Mouse (Mus musculus) kidney, embryonic 14.5 days (tissue): Measurements from ENCODE around the gene Tsfm. TPM values are rescaled to one million over a fixed set of nuclear protein-coding genes. Genes with fewer than 3 reads are reported as not detected.

Experiments used
- ATAC-seq: fragments of 200-750 bp; cut with Nextera tagmentation; 2 replicates; pipeline ENCODE4 v1.8.0; 2017; ENCODE audit warnings: moderate number of reproducible peaks, mild to moderate bottlenecking, moderate TSS enrichment, moderate library complexity; ENCODE audit not compliant: low FRiP score, low TSS enrichment
- H3K27ac ChIP-seq: fragments of 300-500 bp; sonication (generic); 2 replicates; pipeline ENCODE4 v1.5.1; 2014; ENCODE audit warnings: low read depth, mild to moderate bottlenecking, low read length, moderate library complexity, mixed read lengths
- H3K27me3 ChIP-seq: fragments of 300-500 bp; sonication (generic); 2 replicates; pipeline ENCODE4 v1.6.1; 2014; ENCODE audit warnings: mild to moderate bottlenecking, low read length; ENCODE audit not compliant: control insufficient read depth, insufficient read depth
- H3K36me3 ChIP-seq: fragments of 300-500 bp; sonication (generic); 2 replicates; pipeline ENCODE4 v1.6.1; 2014; ENCODE audit warnings: low read length, mixed read lengths; ENCODE audit not compliant: control insufficient read depth, insufficient read depth
- H3K4me1 ChIP-seq: fragments of 300-500 bp; sonication (generic); 2 replicates; pipeline ENCODE4 v1.6.1; 2014; ENCODE audit warnings: low read length, mixed read lengths; ENCODE audit not compliant: control insufficient read depth, insufficient read depth
- H3K4me2 ChIP-seq: fragments of 300-500 bp; sonication (generic); replicated peaks from 2 replicates; pipeline ENCODE4 v1.6.1; 2014; ENCODE audit warnings: low read depth, mild to moderate bottlenecking, low read length
- H3K4me3 ChIP-seq: fragments of 300-500 bp; sonication (generic); 2 replicates; pipeline ENCODE4 v1.5.1; 2014; ENCODE audit warnings: mild to moderate bottlenecking, low read length
- H3K9ac ChIP-seq: fragments of 300-500 bp; sonication (generic); 2 replicates; pipeline ENCODE4 v1.6.1; 2014; ENCODE audit warnings: low read depth, mild to moderate bottlenecking, low read length, moderate library complexity
- H3K9me3 ChIP-seq: fragments of 300-500 bp; sonication (generic); 2 replicates; pipeline ENCODE4 v1.6.1; 2016; ENCODE audit warnings: low read length; ENCODE audit not compliant: control insufficient read depth
- WGBS: fragments of 180-500 bp; shearing (Covaris S2); extraction: QIAGEN DNeasy Blood & Tissue Kit; methylation state at CpG from one replicate; pipeline ENCODE4 v1.1.7; 2014; 5-methylcytosine and 5-hydroxymethylcytosine counted together
- polyA plus RNA-seq: library from polyadenylated mRNA; unstranded; fragments of >200 nt; fragmentation: Nextera tagmentation; extraction: Ambion mirVana; gene quantifications from 2 replicates; pipeline ENCODE4 v1.2.1, GENCODE M21; 2014

Tsfm gene
- polyA plus RNA-seq, 1 experiment from 2014 or later = 90.5 TPM

DNA sequence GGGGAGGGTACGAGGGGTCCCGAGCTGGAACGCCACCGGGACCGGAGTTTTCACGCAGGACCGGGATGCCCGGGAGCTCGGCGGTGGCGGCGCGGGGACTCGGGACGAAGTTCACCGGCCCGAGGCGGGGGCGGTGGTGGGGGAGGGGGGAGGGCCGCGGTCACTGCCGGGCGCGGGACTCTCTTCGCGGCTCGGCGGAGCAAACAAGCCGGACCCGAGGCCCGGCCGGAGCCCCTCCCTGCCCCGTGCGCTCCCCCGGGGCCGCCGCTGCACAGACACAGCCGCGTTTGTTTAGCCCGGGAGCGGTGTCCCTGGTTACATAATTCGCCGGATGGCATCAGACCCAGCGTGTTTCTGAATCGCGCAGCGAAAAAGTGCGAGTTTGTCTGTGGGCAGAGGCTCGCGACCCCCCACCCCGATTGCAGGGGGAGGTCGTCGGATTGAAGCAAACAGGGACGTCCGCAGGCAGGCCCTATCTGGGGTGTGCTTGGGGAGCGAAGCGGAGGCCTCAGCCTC is 50.9 kb downstream of the Tsfm start:
- Histone ChIP-seq H3K27ac (peak overlapping the region; percentile 100), H3K9me3 (no peaks in the 10 kb centered on the region), H3K9ac (peak overlapping the region; percentile 99), H3K4me3 (peak overlapping the region; percentile 98), H3K27me3 (no peaks in the 10 kb centered on the region), H3K36me3 (0 out of 2 replicates have a peak, but pooled peaks cover 8% of the 10 kb centered on the region), H3K4me2 (peak overlapping the region; percentile 79), H3K4me1 (peaks cover 54% of the 10 kb centered on the region)
- no peak for ATAC-seq
- 1% methylated on average over 48 of the region's 57 CpGs for WGBS

DNA sequence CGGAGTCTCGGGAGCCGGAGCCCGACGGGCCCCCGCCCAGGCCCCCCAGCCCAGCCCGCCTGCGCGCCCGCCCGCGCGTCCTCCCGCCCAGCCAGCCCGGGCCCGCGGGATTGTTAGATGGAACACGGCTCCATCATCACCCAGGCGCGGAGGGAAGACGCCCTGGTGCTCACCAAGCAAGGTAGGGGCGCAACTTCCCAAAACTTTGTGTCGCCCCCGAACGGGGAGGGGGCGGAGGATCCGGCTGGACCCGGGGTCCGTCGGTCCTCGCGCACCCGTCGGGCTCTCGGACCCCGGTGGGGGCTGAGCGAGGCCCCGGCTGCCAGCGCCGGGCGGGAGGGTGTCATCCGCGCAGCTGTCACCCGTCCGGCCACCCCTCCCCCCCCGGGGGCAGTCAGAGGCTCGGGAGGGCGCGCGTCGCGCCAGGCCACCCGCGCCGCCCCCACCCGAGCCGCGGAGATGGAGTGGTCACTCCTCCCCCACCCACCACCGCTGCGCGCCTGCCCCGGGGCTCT is 51.5 kb downstream of the Tsfm start:
- peaks cover 49% of the 10 kb centered on the region for H3K4me1 ChIP-seq
- peak overlapping the region; percentile 79 for H3K4me2 ChIP-seq
- H3K27ac ChIP-seq = peak overlapping the region; percentile 100
- H3K9ac ChIP-seq = peak overlapping the region; percentile 99
- no peaks in the 10 kb centered on the region for H3K27me3 ChIP-seq
- under 1% methylated on average over 28 of the region's 62 CpGs for WGBS
- H3K4me3 ChIP-seq = peak overlapping the region; percentile 98
- H3K36me3 ChIP-seq = 0 out of 2 replicates have a peak, but pooled peaks cover 8% of the 10 kb centered on the region
- H3K9me3 ChIP-seq = no peaks in the 10 kb centered on the region
- ATAC-seq = peak; percentile 12

- Histone ChIP-seq H3K9ac (peak within 1 kb of the TSS; percentile 99), H3K36me3 (0 out of 2 replicates have a peak, but pooled peaks cover 3% of the 10 kb centered on the region), H3K9me3 (no peaks in the 10 kb centered on the region), H3K27ac (peak within 1 kb of the TSS; percentile 100), H3K4me1 (peaks cover 42% of the 10 kb centered on the region), H3K4me3 (peak within 1 kb of the TSS; percentile 98), H3K27me3 (no peaks in the 10 kb centered on the region), H3K4me2 (peak within 1 kb of the TSS; percentile 79)
- 0% methylated on average over 51 of the region's 56 CpGs for WGBS
- ATAC-seq = peak; percentile 92
Measured at GRCm38 (mm10) chr10:126978277-126978994, 52.2 kb downstream of the Tsfm start, which contains the start of gene Ctdsp2. TSS of gene Ctdsp2 (plus strand) at chr10:126978717.

DNA sequence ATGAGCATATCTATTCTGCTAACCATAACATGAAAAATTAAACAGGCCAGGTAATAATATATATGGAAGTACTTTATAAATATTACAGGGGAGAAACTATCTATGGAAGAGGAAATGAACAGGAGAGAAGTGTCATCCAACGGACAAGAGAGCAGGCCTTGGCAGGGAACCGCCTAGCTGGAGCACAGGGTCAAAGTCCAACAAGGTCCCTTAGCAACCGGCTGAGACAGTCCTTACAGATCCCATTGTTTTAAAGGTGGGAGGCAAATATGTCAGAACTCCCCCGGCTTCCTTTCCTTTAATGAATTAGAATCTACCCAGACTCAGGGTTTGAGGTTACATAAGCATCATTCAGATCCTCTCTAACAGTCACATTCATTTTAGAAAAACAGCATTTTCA is 53.6 kb downstream of the Tsfm start:
- no peak for ATAC-seq
- Histone ChIP-seq H3K4me1 (peaks cover 41% of the 10 kb centered on the region), H3K9ac (no peak overlapping the region), H3K27me3 (no peaks in the 10 kb centered on the region), H3K9me3 (no peaks in the 10 kb centered on the region), H3K36me3 (no peaks in the 10 kb centered on the region), H3K27ac (no peak overlapping the region), H3K4me3 (no peak overlapping the region), H3K4me2 (no peak overlapping the region)
- 29% methylated on average over 4 of the region's 4 CpGs for WGBS

DNA sequence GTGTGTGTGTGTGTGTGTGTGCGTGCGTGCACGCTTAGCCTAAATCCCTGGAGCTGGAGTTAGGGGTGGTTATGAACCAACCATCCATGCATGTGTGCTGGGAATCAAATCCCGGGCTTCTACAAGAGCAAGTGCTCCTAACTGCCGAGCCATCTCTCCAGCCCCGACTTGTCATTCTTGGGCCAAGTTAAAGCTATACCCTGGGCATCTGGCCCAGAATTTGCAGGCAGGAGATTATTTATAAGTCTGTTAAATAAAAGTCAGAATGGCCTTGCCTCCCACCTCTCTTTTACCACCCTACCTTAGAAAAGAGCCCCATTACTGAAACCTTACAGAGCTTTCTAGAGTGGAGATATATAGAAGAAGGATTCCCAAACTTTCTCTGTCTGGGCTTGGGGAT is 54.9 kb downstream of the Tsfm start:
- no peak overlapping the region for H3K9ac ChIP-seq
- H3K27me3 ChIP-seq = no peaks in the 10 kb centered on the region
- H3K36me3 ChIP-seq = no peaks in the 10 kb centered on the region
- H3K4me1 ChIP-seq = peaks cover 41% of the 10 kb centered on the region
- H3K27ac ChIP-seq = no peak overlapping the region
- H3K9me3 ChIP-seq = no peaks in the 10 kb centered on the region
- 88% methylated on average over 6 of the region's 6 CpGs for WGBS
- ATAC-seq = no peak
- H3K4me2 ChIP-seq = no peak overlapping the region
- H3K4me3 ChIP-seq = no peak overlapping the region

- H3K4me2 ChIP-seq = no peak overlapping the region
- H3K9ac ChIP-seq = peak overlapping the region; percentile 42; the same call in 1 of the 2 replicates
- WGBS = 28% methylated on average over 7 of the region's 7 CpGs
- ATAC-seq = no peak
- H3K27ac ChIP-seq = peak overlapping the region; percentile 84; the same call in 1 of the 2 replicates
- no peaks in the 10 kb centered on the region for H3K36me3 ChIP-seq
- no peak overlapping the region for H3K4me3 ChIP-seq
- H3K4me1 ChIP-seq = peaks cover 39% of the 10 kb centered on the region
- no peaks in the 10 kb centered on the region for H3K9me3 ChIP-seq
- no peaks in the 10 kb centered on the region for H3K27me3 ChIP-seq
Measured at GRCm38 (mm10) chr10:126972988-126973387, 57.7 kb downstream of the Tsfm start.

- H3K9me3 ChIP-seq = no peaks in the 10 kb centered on the region
- peak overlapping the region; percentile 84 for H3K27ac ChIP-seq
- H3K36me3 ChIP-seq = no peaks in the 10 kb centered on the region
- peak overlapping the region; percentile 42; the same call in 1 of the 2 replicates for H3K9ac ChIP-seq
- peak overlapping the region; percentile 17; the same call in 1 of the 2 replicates for H3K4me2 ChIP-seq
- no peaks in the 10 kb centered on the region for H3K27me3 ChIP-seq
- H3K4me3 ChIP-seq = no peak overlapping the region
- 9% methylated on average over 13 of the region's 13 CpGs for WGBS
- peaks cover 32% of the 10 kb centered on the region for H3K4me1 ChIP-seq
- peak; percentile 94 for ATAC-seq
Measured at GRCm38 (mm10) chr10:126972051-126972725, 58.5 kb downstream of the Tsfm start.

DNA sequence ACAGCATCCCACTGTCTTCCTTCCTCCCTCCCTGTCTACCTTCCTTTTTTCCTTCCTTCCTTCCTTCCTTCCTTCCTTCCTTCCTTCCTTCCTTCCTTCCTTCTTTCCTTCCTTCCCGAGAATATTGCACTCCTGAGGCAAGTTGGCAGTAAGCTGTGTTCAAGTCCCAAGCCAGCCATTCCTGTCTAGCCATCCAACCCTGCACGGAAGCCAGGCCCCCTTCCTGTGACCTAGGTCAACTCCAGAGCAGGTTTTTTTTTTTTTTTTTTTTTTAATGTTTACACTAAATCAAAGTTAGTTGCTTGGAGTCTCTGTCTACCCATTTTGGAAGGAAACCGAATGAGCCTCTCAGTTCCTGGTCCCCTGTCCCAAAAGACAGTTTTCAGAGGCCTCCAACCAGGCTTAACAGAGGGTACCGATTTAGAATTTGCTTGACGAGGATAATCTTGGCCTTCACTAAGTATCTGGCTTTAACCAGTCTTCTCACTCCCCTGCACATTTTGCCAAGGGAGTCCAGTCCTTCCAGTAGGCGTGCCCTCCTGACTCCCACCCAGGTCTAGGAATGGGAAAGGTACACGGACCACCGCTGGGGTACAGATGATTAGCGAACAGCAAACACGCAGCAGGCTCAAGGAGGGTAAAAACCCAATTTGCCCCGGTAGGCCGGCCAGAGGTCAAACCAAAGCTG is 59.1 kb downstream of the Tsfm start:
- Histone ChIP-seq H3K4me1 (peaks cover 26% of the 10 kb centered on the region), H3K9me3 (no peaks in the 10 kb centered on the region), H3K27ac (peak overlapping the region; percentile 84), H3K27me3 (no peaks in the 10 kb centered on the region), H3K4me3 (no peak overlapping the region), H3K36me3 (no peaks in the 10 kb centered on the region), H3K4me2 (peak overlapping the region; percentile 17; the same call in 1 of the 2 replicates), H3K9ac (no peak overlapping the region; the same call in 1 of the 2 replicates)
- peak; percentile 38 for ATAC-seq
- WGBS = 4% methylated on average over 12 of the region's 12 CpGs
